Mouse (Mus musculus) embryonic fibroblast, embryonic 13.5 days (primary cell): ENCODE data around the gene Zbtb8a.

ENCODE experiments used
- CTCF ChIP-seq: IDR thresholded peaks from 2 replicates; pipeline ENCODE4 v1.5.1; 2011; ENCODE audit warnings: mild to moderate bottlenecking, control low read depth, low read length, moderate library complexity, borderline replicate concordance; ENCODE audit not compliant: insufficient read depth
- POLR2A ChIP-seq: IDR thresholded peaks from 2 replicates; pipeline ENCODE4 v1.6.1; 2011; ENCODE audit warnings: low read depth, mild to moderate bottlenecking, control low read depth, low read length, moderate library complexity

- TF ChIP-seq CTCF (no peak), POLR2A (no peak)
These were observed 35.2 kb downstream of the Zbtb8a start for GRCm38 (mm10) chr4:129342705-129343104.
